Mouse (Mus musculus): ENCODE measurements around the gene Spag5.

DNA sequence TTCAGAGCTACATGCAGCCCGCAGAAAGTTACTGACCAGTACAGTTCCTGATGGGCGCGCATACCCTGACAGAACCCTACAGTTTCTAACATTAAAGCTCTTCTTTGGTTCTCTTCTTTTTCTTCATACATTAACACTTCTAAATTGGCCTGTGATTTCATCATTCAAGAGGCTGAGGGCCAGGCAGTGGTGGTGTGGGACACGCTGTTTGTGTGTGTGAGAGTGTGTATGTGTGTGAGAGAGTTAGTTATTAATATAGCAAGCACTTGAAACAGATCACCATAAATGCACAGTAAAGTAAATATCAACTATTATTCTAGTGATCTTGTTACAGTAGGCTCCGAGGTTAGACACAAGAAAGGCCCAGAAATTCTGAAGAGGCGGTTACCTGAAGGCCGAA lies 412 bp upstream of the Spag5 start:
- TF ChIP-seq CTCF (IDR thresholded peaks at IDR 0.05) (no peak), EP300 (IDR thresholded peaks at IDR 0.05; ENCODE audit: insufficient read depth, low read depth, low read length) (no peak), POLR2A (IDR thresholded peaks at IDR 0.05; ENCODE audit: insufficient read depth, low read depth, low read length) (no peak)

Measured in heart, adult 2 months (tissue).